ENCODE assay signal across 8 mouse cellular contexts in the genomic region with DNA sequence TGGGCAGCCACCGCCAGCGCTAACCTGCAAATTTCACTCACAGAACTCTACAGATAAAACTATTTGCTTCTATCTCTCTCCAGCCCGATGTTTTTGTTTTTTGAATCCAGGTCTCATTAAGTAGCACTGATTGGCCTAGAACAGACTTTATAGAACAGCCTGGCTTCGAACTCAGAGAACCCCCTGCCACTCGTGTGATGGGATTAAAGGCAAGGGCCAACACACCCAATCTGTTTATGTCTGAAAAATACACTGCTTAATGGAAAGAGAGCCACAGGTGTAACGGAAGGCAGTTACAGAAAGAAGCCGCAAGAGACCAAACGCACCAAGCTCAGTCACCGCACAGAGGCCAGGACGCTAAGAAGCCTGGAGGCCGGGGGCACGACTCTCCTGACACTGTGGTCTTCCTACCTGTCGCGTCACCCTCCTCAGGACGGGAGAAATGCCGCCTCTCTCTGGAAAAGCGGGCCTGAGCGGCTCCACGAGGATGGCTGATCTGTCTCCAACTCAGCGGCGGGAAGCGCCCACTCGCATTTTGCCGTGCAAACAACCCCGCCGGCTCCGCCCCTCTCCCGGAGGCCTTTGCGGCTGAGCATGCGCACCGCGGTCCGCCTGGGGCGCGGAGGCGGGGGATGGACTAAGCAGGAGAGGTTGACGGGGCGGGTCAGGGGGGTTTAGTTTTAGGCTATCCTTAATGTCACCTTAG. TPM values are rescaled to one million over a fixed set of nuclear protein-coding genes. Genes with fewer than 3 reads are reported as not detected.
DNase-seq lines count a peak whose midpoint lies in the region; ATAC-seq lines count a peak whose summit lies in the region.

A gene (minus strand): TSS at position 568 of the 706 bp plus-strand sequence.

- no peaks in the 10 kb centered on the region for H3K27me3 ChIP-seq in forebrain, embryonic 10.5 days (ENCODE audit: poor library complexity, severe bottlenecking)
- H3K27me3 ChIP-seq in heart, embryonic 15.5 days = no peaks in the 10 kb centered on the region
- H3K27me3 ChIP-seq in liver, embryonic 15.5 days = no peaks in the 10 kb centered on the region
- no peaks in the 10 kb centered on the region for H3K27me3 ChIP-seq in neural tube, embryonic 12.5 days (replicated peaks)

- peak within 1 kb of the TSS; percentile 89 for H3K27ac ChIP-seq in forebrain, embryonic 10.5 days
- peak within 1 kb of the TSS; percentile 62 for H3K27ac ChIP-seq in heart, embryonic 15.5 days
- H3K27ac ChIP-seq in liver, embryonic 15.5 days (replicated peaks) = peak within 1 kb of the TSS; percentile 81
- no peak within 1 kb of the TSS for H3K27ac ChIP-seq in neural tube, embryonic 12.5 days

- H3K36me3 ChIP-seq in forebrain, embryonic 10.5 days (replicated peaks) = peaks cover 39% of the 10 kb centered on the region
- peaks cover 16% of the 10 kb centered on the region for H3K36me3 ChIP-seq in heart, embryonic 15.5 days
- peaks cover 28% of the 10 kb centered on the region for H3K36me3 ChIP-seq in liver, embryonic 15.5 days (replicated peaks)
- H3K36me3 ChIP-seq in neural tube, embryonic 12.5 days = peaks cover 17% of the 10 kb centered on the region

- peak; percentile 96 for ATAC-seq in CD4-positive, CD25-positive, alpha-beta regulatory T cell, adult 4 months
- peak; percentile 89 for ATAC-seq in heart, embryonic 15.5 days (replicated peaks; ENCODE audit: insufficient number of reproducible peaks, insufficient read depth, low FRiP score, low read depth)
- peak; percentile 95 for ATAC-seq in liver, embryonic 15.5 days (ENCODE audit: insufficient read depth)
- ATAC-seq in neural tube, embryonic 12.5 days (ENCODE audit: low FRiP score, low read depth) = peak; percentile 82

- H3K9me3 ChIP-seq in forebrain, embryonic 10.5 days = no peaks in the 10 kb centered on the region; the same call in 1 of the 2 replicates
- no peaks in the 10 kb centered on the region for H3K9me3 ChIP-seq in heart, embryonic 15.5 days (replicated peaks)
- H3K9me3 ChIP-seq in liver, embryonic 15.5 days (replicated peaks) = no peaks in the 10 kb centered on the region
- no peaks in the 10 kb centered on the region for H3K9me3 ChIP-seq in neural tube, embryonic 12.5 days

- H3K4me3 ChIP-seq in forebrain, embryonic 10.5 days = peak within 1 kb of the TSS; percentile 91
- peak within 1 kb of the TSS; percentile 96 for H3K4me3 ChIP-seq in heart, embryonic 15.5 days
- H3K4me3 ChIP-seq in liver, embryonic 15.5 days (replicated peaks) = peak within 1 kb of the TSS; percentile 80
- H3K4me3 ChIP-seq in neural tube, embryonic 12.5 days = peak within 1 kb of the TSS; percentile 82

- 1% methylated on average over 38 of the region's 38 CpGs for WGBS in forebrain, embryonic 10.5 days
- WGBS in heart, embryonic 15.5 days = under 1% methylated on average over 38 of the region's 38 CpGs
- WGBS in liver, embryonic 15.5 days (ENCODE audit: insufficient replicate concordance) = under 1% methylated on average over 38 of the region's 38 CpGs
- under 1% methylated on average over 38 of the region's 38 CpGs for WGBS in neural tube, embryonic 12.5 days

- peak within 1 kb of the TSS; percentile 80 for H3K4me2 ChIP-seq in heart, embryonic 15.5 days
- H3K4me2 ChIP-seq in liver, embryonic 15.5 days = peak within 1 kb of the TSS; percentile 70
- peak within 1 kb of the TSS; percentile 84 for H3K4me2 ChIP-seq in neural tube, embryonic 12.5 days (replicated peaks)

- peaks cover 6% of the 10 kb centered on the region for H3K4me1 ChIP-seq in forebrain, embryonic 10.5 days
- H3K4me1 ChIP-seq in heart, embryonic 15.5 days (replicated peaks) = peaks cover 6% of the 10 kb centered on the region; the same call in 1 of the 2 replicates
- peaks cover 17% of the 10 kb centered on the region for H3K4me1 ChIP-seq in liver, embryonic 15.5 days (replicated peaks)
- H3K4me1 ChIP-seq in neural tube, embryonic 12.5 days = peaks cover 4% of the 10 kb centered on the region

- peak within 1 kb of the TSS; percentile 87 for H3K9ac ChIP-seq in heart, embryonic 15.5 days
- peak within 1 kb of the TSS; percentile 76 for H3K9ac ChIP-seq in liver, embryonic 15.5 days
- H3K9ac ChIP-seq in neural tube, embryonic 12.5 days = peak within 1 kb of the TSS; percentile 75

- peak; percentile 78 for DNase-seq in c-Kit-negative CD71-positive TER-119-positive erythroid progenitor cells, embryonic 14.5 days (ENCODE audit: low read depth, low spot score)
- peak; percentile 86 for DNase-seq in forebrain, embryonic 10.5 days (ENCODE audit: extremely low spot score, low spot score)
- peak; percentile 91 to 96 for DNase-seq in kidney, postnatal 36 days
- peak; percentile 62 for DNase-seq in telencephalon, adult 2 months (ENCODE audit: low read depth, low spot score)

RNA-seq across cellular contexts. Expression of the gene that starts here (rescaled TPM):
- polyA plus RNA-seq in CD4-positive, CD25-positive, alpha-beta regulatory T cell, adult 4 months (2017; shearing (Covaris generic)) = 10 to 100 TPM; 22.1 to 25.8 TPM
- polyA plus RNA-seq in forebrain, embryonic 10.5 days (2016; fragmentation: Nextera tagmentation; extraction: Ambion mirVana) = 38.9 and 39.4 TPM in 2 replicates
- 9.1 and 13.0 TPM in 2 replicates for polyA plus RNA-seq in heart, embryonic 15.5 days (2015; fragmentation: Nextera tagmentation; extraction: Ambion mirVana)
- 7.6 and 7.9 TPM in 2 replicates for polyA plus RNA-seq in liver, embryonic 15.5 days (2015; fragmentation: Nextera tagmentation; extraction: Ambion mirVana)
- 25.9 and 27.1 TPM in 2 replicates for polyA plus RNA-seq in neural tube, embryonic 12.5 days (2016; fragmentation: Nextera tagmentation; extraction: Ambion mirVana)
